Comparison of ENCODE assay signal across 9 mouse cellular contexts in genomic region chr11:3566018-3566417, GRCm38 (mm10). TPM values are rescaled to one million over a fixed set of nuclear protein-coding genes. Genes with fewer than 3 reads are reported as not detected.
DNase-seq lines count a peak whose midpoint lies in the region; ATAC-seq and TF ChIP-seq lines count a peak whose summit lies in the region.
"Had no signal": no experiment of that assay in that cellular context is flagged by ENCODE, and none has a peak within 500 bp of the region (broad histone marks: within the 10 kb centered on the region; RNA-seq: fewer than 3 reads in every experiment).

No protein-coding gene starts in this region.

- no peaks in the 10 kb centered on the region for H3K27me3 ChIP-seq in kidney, embryonic 16.5 days (ENCODE audit: insufficient read depth, low read length)
- H3K27me3 ChIP-seq in liver, embryonic 15.5 days: no peaks in the 10 kb centered on the region
- no peaks in the 10 kb centered on the region for H3K27me3 ChIP-seq in myocyte (ENCODE audit: control insufficient read depth, insufficient read depth, insufficient read length)
- H3K27me3 ChIP-seq: midbrain, embryonic 12.5 days had no signal

- no peaks in the 10 kb centered on the region for H3K79me2 ChIP-seq in myocyte (ENCODE audit: control insufficient read depth, insufficient read depth)

- peaks cover 20% of the 10 kb centered on the region for H3K4me1 ChIP-seq in kidney, embryonic 16.5 days (ENCODE audit: insufficient read depth, low read length)
- 0 out of 2 replicates have a peak, but pooled peaks cover 9% of the 10 kb centered on the region for H3K4me1 ChIP-seq in liver, embryonic 15.5 days (replicated peaks)
- H3K4me1 ChIP-seq: midbrain, embryonic 12.5 days had no signal

- H3K36me3 ChIP-seq in kidney, embryonic 16.5 days (ENCODE audit: insufficient read depth, low read length): no peaks in the 10 kb centered on the region
- no peaks in the 10 kb centered on the region for H3K36me3 ChIP-seq in liver, embryonic 15.5 days (replicated peaks)
- H3K36me3 ChIP-seq in myocyte (ENCODE audit: control insufficient read depth, insufficient read depth): no peaks in the 10 kb centered on the region
- H3K36me3 ChIP-seq: midbrain, embryonic 12.5 days had no signal

- TF ChIP-seq CTCF in layer of hippocampus, adult 2 months (conservative IDR thresholded peaks at IDR 0.05): no peak

- 79% methylated on average over 4 of the region's 4 CpGs for WGBS in kidney, embryonic 16.5 days
- 42% methylated on average over 4 of the region's 4 CpGs for WGBS in liver, embryonic 15.5 days (ENCODE audit: insufficient replicate concordance)

- DNase-seq in kidney, adult 18-20 months: no peak
- DNase-seq in adipocyte (ENCODE audit: low spot score): peak; percentile 58
- DNase-seq in left cerebral cortex, adult 8-10 months (ENCODE audit: low spot score in 2 of 2): no peak
- no peak for DNase-seq in layer of hippocampus, adult 2 months (ENCODE audit: low spot score in 2 of 2)
- DNase-seq: thymus, postnatal 36 days had no signal

- H3K4me2 ChIP-seq in kidney, embryonic 16.5 days (replicated peaks; ENCODE audit: low read depth, low read length): no peak overlapping the region
- no peak overlapping the region for H3K4me2 ChIP-seq in liver, embryonic 15.5 days
- H3K4me2 ChIP-seq in myocyte (ENCODE audit: low read depth): no peak overlapping the region
- H3K4me2 ChIP-seq: midbrain, embryonic 12.5 days had no signal

- H3K9ac ChIP-seq in kidney, embryonic 16.5 days (replicated peaks; ENCODE audit: low read length): no peak overlapping the region
- H3K9ac ChIP-seq in liver, embryonic 15.5 days: no peak overlapping the region
- H3K9ac ChIP-seq: midbrain, embryonic 12.5 days had no signal

- H3K9me3 ChIP-seq in kidney, embryonic 16.5 days (ENCODE audit: low read length): no peaks in the 10 kb centered on the region
- H3K9me3 ChIP-seq in liver, embryonic 15.5 days (replicated peaks): no peaks in the 10 kb centered on the region
- H3K9me3 ChIP-seq: midbrain, embryonic 12.5 days had no signal

- no peak overlapping the region for H3K4me3 ChIP-seq in kidney, embryonic 16.5 days (ENCODE audit: low read length)
- no peak overlapping the region for H3K4me3 ChIP-seq in liver, embryonic 15.5 days (replicated peaks)
- no peak overlapping the region for H3K4me3 ChIP-seq in myocyte
- no peak overlapping the region for H3K4me3 ChIP-seq in layer of hippocampus, adult 2 months
- H3K4me3 ChIP-seq: midbrain, embryonic 12.5 days had no signal

- no peak overlapping the region for H3ac ChIP-seq in myocyte (ENCODE audit: control insufficient read depth, insufficient read length)

- no peak for TF ChIP-seq POLR2A in myocyte (IDR thresholded peaks at IDR 0.05; ENCODE audit: insufficient read length, low read depth)

- ATAC-seq in kidney, embryonic 16.5 days (ENCODE audit: low FRiP score, low TSS enrichment): 0 out of 2 replicates have a peak, but pooled peaks have one; percentile 17
- peak; percentile 78 for ATAC-seq in liver, embryonic 15.5 days (ENCODE audit: insufficient read depth)

- no peak overlapping the region for H3K27ac ChIP-seq in kidney, embryonic 16.5 days (ENCODE audit: low read length)
- no peak overlapping the region for H3K27ac ChIP-seq in liver, embryonic 15.5 days (replicated peaks)
- H3K27ac ChIP-seq in layer of hippocampus, adult 2 months: no peak overlapping the region
- H3K27ac ChIP-seq: midbrain, embryonic 12.5 days had no signal

TF ChIP-seq in myocyte, 11 proteins besides CTCF, POLR2A, EP300 and RAD21:
- TF ChIP-seq CEBPB (IDR thresholded peaks at IDR 0.05; ENCODE audit: insufficient read depth, poor library complexity, severe bottlenecking) (peak; percentile 52; the same call in 1 of the 2 replicates), POLR2AphosphoS2 (IDR thresholded peaks at IDR 0.05; ENCODE audit: insufficient read length, low read depth) (no peak)

RNA-seq across cellular contexts. Expression of gene Smtn, which starts 25.6 kb away (rescaled TPM):
- polyA plus RNA-seq in kidney, embryonic 16.5 days (2015; fragmentation: Nextera tagmentation; extraction: Ambion mirVana): 110 and 116 TPM in 2 replicates
- 12.7 and 12.9 TPM in 2 replicates for polyA plus RNA-seq in liver, embryonic 15.5 days (2015; fragmentation: Nextera tagmentation; extraction: Ambion mirVana)
- 141 TPM for polyA plus RNA-seq in myocyte (2012; fragmentation: generic; extraction: Trizol)
- 10 to 100 TPM in 1 of 4 experiments, 1 to 10 TPM in 3; 5.2 to 11.0 (median 7.2) TPM for total RNA-seq in left cerebral cortex, adult 8-10 months (2022)
- 10 to 100 TPM in 1 of 2 experiments, 1 to 10 TPM in 1; 7.4 to 10.3 TPM for total RNA-seq in layer of hippocampus, adult 2 months (2021)

RNA-seq across cellular contexts. Expression of gene Selenom, which starts 51.5 kb away (rescaled TPM):
- polyA plus RNA-seq in kidney, embryonic 16.5 days (2015; fragmentation: Nextera tagmentation; extraction: Ambion mirVana): 113 and 114 TPM in 2 replicates
- 9.9 and 10.5 TPM in 2 replicates for polyA plus RNA-seq in liver, embryonic 15.5 days (2015; fragmentation: Nextera tagmentation; extraction: Ambion mirVana)
- 270 TPM for polyA plus RNA-seq in myocyte (2012; fragmentation: generic; extraction: Trizol)
- total RNA-seq in left cerebral cortex, adult 8-10 months (2022): 100 to 1,000 TPM; 149 to 172 (median 160) TPM
- 100 to 1,000 TPM; 199 to 202 TPM for total RNA-seq in layer of hippocampus, adult 2 months (2021)
